Mouse (Mus musculus): ENCODE measurements around the gene Pdlim4. TPM values are rescaled to one million over a fixed set of nuclear protein-coding genes. Genes with fewer than 3 reads are reported as not detected.

Gene Pdlim4
- total RNA-seq (2023), result 1 to 10 TPM in 1 of 2 experiments, under 1 TPM in 1; 0.69 to 1.4 TPM

GRCm38 (mm10) chr11:54068520-54069371, at the start of gene Pdlim4:
TSS of gene Pdlim4 (minus strand) at chr11:54069014.

GRCm38 (mm10) chr11:54100045-54100691, 31.4 kb upstream of the Pdlim4 start, which contains the start of gene P4ha2:
TSS of gene P4ha2 (plus strand) at chr11:54100095.

GRCm38 (mm10) chr11:54028044-54028951, 40.5 kb downstream of the Pdlim4 start, which contains the start of gene Slc22a4:
TSS of gene Slc22a4 (minus strand) at chr11:54028090.

Other genes with a start within 250 kb of the Pdlim4 start
- under 1 TPM; 0.42 to 0.90 TPM for gene Gm12216, start 209.8 kb downstream of the Pdlim4 start, total RNA-seq (2023)
- gene Slc22a5, start 177.4 kb downstream of the Pdlim4 start, total RNA-seq (2023), result 1 to 10 TPM; 5.0 to 5.9 TPM
- 1 to 10 TPM in 1 of 2 experiments, under 1 TPM in 1; 0.95 to 2.2 TPM for gene Slc22a21, start 88.7 kb downstream of the Pdlim4 start, total RNA-seq (2023)
- gene Slc22a4, start 40.9 kb downstream of the Pdlim4 start, total RNA-seq (2023), result 10 to 100 TPM; 18.4 to 21.2 TPM
- under 1 TPM in 1 of 2 experiments, not detected in 1; 0.84 TPM for gene P4ha2, start 31.1 kb upstream of the Pdlim4 start, total RNA-seq (2023)
- not detected for gene Csf2, start 180.7 kb upstream of the Pdlim4 start, total RNA-seq (2023)
- gene Il3, start 198.3 kb upstream of the Pdlim4 start, total RNA-seq (2023), result not detected
- 1 to 10 TPM in 1 of 2 experiments, under 1 TPM in 1; 0.51 to 2.2 TPM for gene Acsl6, start 234.8 kb upstream of the Pdlim4 start, total RNA-seq (2023)

Data from neutrophil, adult 59 days (primary cell).